Mouse (Mus musculus): ENCODE measurements around the gene B4galnt4. TPM values are rescaled to one million over a fixed set of nuclear protein-coding genes. Genes with fewer than 3 reads are reported as not detected.

The B4galnt4 gene
- total RNA-seq, 2 experiments from 2014 or later: 80.7 to 96.2 TPM

- no peak for DNase-seq (ENCODE audit: extremely low spot score in 1 of 2, low spot score in 1 of 2)
Measured at GRCm38 (mm10) chr7:141103161-141103560, 42.3 kb downstream of the B4galnt4 start.

GRCm38 (mm10) chr7:141115874-141116273, 55.0 kb downstream of the B4galnt4 start:
- DNase-seq (ENCODE audit: extremely low spot score in 1 of 2, low spot score in 1 of 2): no peak

GRCm38 (mm10) chr7:141117636-141118035, 56.7 kb downstream of the B4galnt4 start, which contains the start of gene Ano9:
TSS of gene Ano9 (minus strand) at chr7:141117806.
- no peak for DNase-seq (ENCODE audit: extremely low spot score in 1 of 2, low spot score in 1 of 2)

- no peak for DNase-seq (ENCODE audit: extremely low spot score in 1 of 2, low spot score in 1 of 2)
Measured at GRCm38 (mm10) chr7:141119487-141119886, 58.6 kb downstream of the B4galnt4 start.

GRCm38 (mm10) chr7:141120605-141121004, 59.7 kb downstream of the B4galnt4 start:
- DNase-seq (ENCODE audit: extremely low spot score in 1 of 2, low spot score in 1 of 2): no peak

GRCm38 (mm10) chr7:141121051-141121531, 60.2 kb downstream of the B4galnt4 start:
- no peak for DNase-seq (ENCODE audit: extremely low spot score in 1 of 2, low spot score in 1 of 2)

Other genes starting within 250 kb of the B4galnt4 start
- gene Zfp941, start 238.9 kb upstream of the B4galnt4 start, total RNA-seq (2021): 10 to 100 TPM; 11.6 to 13.6 TPM
- 1 to 10 TPM; 1.6 to 1.7 TPM for gene Urah, start 226.1 kb upstream of the B4galnt4 start, total RNA-seq (2021)
- not detected for gene Scgb1c1, start 215.6 kb upstream of the B4galnt4 start, total RNA-seq (2021)
- gene Odf3, start 213.3 kb upstream of the B4galnt4 start, total RNA-seq (2021): not detected
- not detected for gene Gm45785, start 204.8 kb upstream of the B4galnt4 start, total RNA-seq (2021)
- gene Ric8a, start 204.1 kb upstream of the B4galnt4 start, total RNA-seq (2021): 10 to 100 TPM; 79.1 to 86.5 TPM
- gene Bet1l, start 203.5 kb upstream of the B4galnt4 start, total RNA-seq (2021): 10 to 100 TPM; 26.6 to 29.6 TPM
- gene Psmd13, start 179.1 kb upstream of the B4galnt4 start, total RNA-seq (2021): 100 to 1,000 TPM; 107 to 117 TPM
- 10 to 100 TPM; 67.0 to 77.5 TPM for gene Sirt3, start 178.8 kb upstream of the B4galnt4 start, total RNA-seq (2021)
- gene Cox8b, start 160.7 kb upstream of the B4galnt4 start, total RNA-seq (2021): 1 to 10 TPM; 1.3 to 2.8 TPM
- gene Nlrp6, start 140.2 kb upstream of the B4galnt4 start, total RNA-seq (2021): under 1 TPM; 0.21 to 0.37 TPM
- 1 to 10 TPM; 4.0 to 7.1 TPM for gene Pgghg, start 119.7 kb upstream of the B4galnt4 start, total RNA-seq (2021)
- not detected for gene Ifitm5, start 110.8 kb upstream of the B4galnt4 start, total RNA-seq (2021)
- gene Gm45717, start 105.2 kb upstream of the B4galnt4 start, total RNA-seq (2021): not detected
- gene Ifitm2, start 105.1 kb upstream of the B4galnt4 start, total RNA-seq (2021): 10 to 100 TPM in 1 of 2 experiments, 1 to 10 TPM in 1; 9.7 to 13.4 TPM
- 1 to 10 TPM; 1.3 to 1.5 TPM for gene Ifitm1, start 93.9 kb upstream of the B4galnt4 start, total RNA-seq (2021)
- 10 to 100 TPM; 11.9 to 13.8 TPM for gene Ifitm3, start 50.3 kb upstream of the B4galnt4 start, total RNA-seq (2021)
- gene Ifitm6, start 43.2 kb upstream of the B4galnt4 start, total RNA-seq (2021): not detected
- not detected for gene Gm17387, start 32.0 kb upstream of the B4galnt4 start, total RNA-seq (2021)
- not detected for gene Pkp3, start 17.1 kb downstream of the B4galnt4 start, total RNA-seq (2021)
- 1 to 10 TPM; 1.9 to 3.2 TPM for gene Sigirr, start 39.5 kb downstream of the B4galnt4 start, total RNA-seq (2021)
- not detected for gene Ano9, start 56.7 kb downstream of the B4galnt4 start, total RNA-seq (2021)
- gene Ptdss2, start 61.3 kb downstream of the B4galnt4 start, total RNA-seq (2021): 10 to 100 TPM; 58.7 to 61.1 TPM
- gene Rnh1, start 111.8 kb downstream of the B4galnt4 start, total RNA-seq (2021): 10 to 100 TPM; 32.5 to 36.5 TPM
- 100 to 1,000 TPM; 193 to 235 TPM for gene Hras, start 132.9 kb downstream of the B4galnt4 start, total RNA-seq (2021)
- 1 to 10 TPM; 4.5 to 6.1 TPM for gene Lrrc56, start 133.1 kb downstream of the B4galnt4 start, total RNA-seq (2021)
- gene Lmntd2, start 153.0 kb downstream of the B4galnt4 start, total RNA-seq (2021): not detected
- under 1 TPM; 0.64 to 0.80 TPM for gene Rassf7, start 154.8 kb downstream of the B4galnt4 start, total RNA-seq (2021)
- gene Phrf1, start 167.7 kb downstream of the B4galnt4 start, total RNA-seq (2021): 10 to 100 TPM; 67.1 to 71.1 TPM
- gene Irf7, start 205.4 kb downstream of the B4galnt4 start, total RNA-seq (2021): 1 to 10 TPM in 1 of 2 experiments, under 1 TPM in 1; 0.91 to 1.9 TPM
- not detected for gene Cdhr5, start 215.7 kb downstream of the B4galnt4 start, total RNA-seq (2021)
- not detected for gene Sct, start 218.0 kb downstream of the B4galnt4 start, total RNA-seq (2021)
- gene Drd4, start 230.9 kb downstream of the B4galnt4 start, total RNA-seq (2021): under 1 TPM in 1 of 2 experiments, not detected in 1; 0.12 TPM